In genomic region chr5:3405503-3405902, GRCm38 (mm10) we compare ENCODE assay signal across 22 mouse cellular contexts.
A peak's percentile ranks its signal among the peaks of the same experiment; 100 is the strongest.
DNase-seq lines count a peak whose midpoint lies in the region; ATAC-seq and TF ChIP-seq lines count a peak whose summit lies in the region.
"Had no signal": no experiment of that assay in that cellular context is flagged by ENCODE, and none has a peak within 500 bp of the region (broad histone marks: within the 10 kb centered on the region; RNA-seq: fewer than 3 reads in every experiment).

No protein-coding gene starts in this region.

- H3K36me3 ChIP-seq in liver, postnatal 0 days (replicated peaks; ENCODE audit: insufficient read depth, low read length), result no peaks in the 10 kb centered on the region
- no peaks in the 10 kb centered on the region for H3K36me3 ChIP-seq in liver, embryonic 12.5 days
- H3K36me3 ChIP-seq: heart, embryonic 10.5 days; heart, embryonic 15.5 days; hindbrain, embryonic 13.5 days; midbrain, embryonic 13.5 days had no signal

- no peaks in the 10 kb centered on the region for H3K27me3 ChIP-seq in liver, postnatal 0 days (ENCODE audit: insufficient read depth, low read length)
- no peaks in the 10 kb centered on the region for H3K27me3 ChIP-seq in liver, embryonic 12.5 days (replicated peaks)
- H3K27me3 ChIP-seq: CH12.LX; heart, embryonic 15.5 days; hindbrain, embryonic 13.5 days; liver, embryonic 13.5 days; midbrain, embryonic 13.5 days had no signal

- DNase-seq in cerebellum, postnatal 10 days, result peak; percentile 21 to 31
- no peak for DNase-seq in cerebellum, postnatal 4 days (ENCODE audit: low spot score in 2 of 2)
- DNase-seq in liver, postnatal 0 days, result no peak
- DNase-seq in thymus, postnatal 14 days, result no peak
- no peak for DNase-seq in layer of hippocampus, postnatal 25 days (ENCODE audit: extremely low spot score in 1 of 2, low spot score in 1 of 2)
- DNase-seq in kidney, postnatal 25 days, result no peak
- DNase-seq: adrenal gland, adult 2 months; kidney, adult 9 months; kidney, postnatal 10 days; layer of hippocampus, adult 9-11 months; liver, embryonic 13.5 days; lung, adult 2 months had no signal

- H3K4me2 ChIP-seq in liver, postnatal 0 days (ENCODE audit: low read depth, low read length), result no peak overlapping the region
- H3K4me2 ChIP-seq in liver, embryonic 12.5 days, result no peak overlapping the region
- H3K4me2 ChIP-seq: heart, embryonic 15.5 days; hindbrain, embryonic 13.5 days; liver, embryonic 13.5 days; midbrain, embryonic 13.5 days had no signal

- 73% methylated on average over 6 of the region's 6 CpGs for WGBS in liver, postnatal 0 days (ENCODE audit: insufficient replicate concordance)
- 84% methylated on average over 6 of the region's 6 CpGs for WGBS in liver, embryonic 12.5 days (ENCODE audit: insufficient replicate concordance)

- H3K9ac ChIP-seq in liver, postnatal 0 days (replicated peaks), result no peak overlapping the region
- H3K9ac ChIP-seq in liver, embryonic 12.5 days, result no peak overlapping the region
- H3K9ac ChIP-seq: heart, embryonic 15.5 days; hindbrain, embryonic 13.5 days; liver, embryonic 13.5 days; midbrain, embryonic 13.5 days had no signal

- TF ChIP-seq CTCF in liver, postnatal 0 days (IDR thresholded peaks at IDR 0.05; ENCODE audit: low read depth), result no peak

- no peaks in the 10 kb centered on the region for H3K9me3 ChIP-seq in liver, postnatal 0 days (ENCODE audit: low read length)
- no peaks in the 10 kb centered on the region for H3K9me3 ChIP-seq in liver, embryonic 12.5 days (replicated peaks)
- H3K9me3 ChIP-seq: heart, embryonic 10.5 days; heart, embryonic 15.5 days; hindbrain, embryonic 13.5 days; liver, embryonic 13.5 days; midbrain, embryonic 13.5 days had no signal

- no peak for ATAC-seq in liver, postnatal 0 days
- ATAC-seq in liver, embryonic 12.5 days, result no peak
- ATAC-seq in hematopoietic stem cell, adult 5-6 weeks (replicated peaks in 1 of 2; ENCODE audit: insufficient read depth in 1 of 2, low FRiP score in 2 of 2, low TSS enrichment in 1 of 2, low read depth in 1 of 2, poor library complexity in 2 of 2, severe bottlenecking in 2 of 2), result peak; percentile 17 to 21; a peak in 1 of 4 replicates
- ATAC-seq: activated CD4-positive, CD25-positive, alpha-beta regulatory T cell, adult 4 months; intestine, postnatal 0 days; midbrain, embryonic 13.5 days had no signal

- no peak for TF ChIP-seq EP300 in liver, postnatal 0 days (IDR thresholded peaks at IDR 0.05; ENCODE audit: low read depth)

- H3K4me1 ChIP-seq in liver, postnatal 0 days (ENCODE audit: insufficient read depth), result peaks cover 2% of the 10 kb centered on the region; the same call in 1 of the 2 replicates
- peaks cover 3% of the 10 kb centered on the region; the same call in 1 of the 2 replicates for H3K4me1 ChIP-seq in liver, embryonic 12.5 days
- H3K4me1 ChIP-seq: heart, embryonic 10.5 days; heart, embryonic 15.5 days had no signal

- no peak overlapping the region for H3K4me3 ChIP-seq in liver, postnatal 0 days (ENCODE audit: low read depth, low read length)
- H3K4me3 ChIP-seq in liver, embryonic 12.5 days, result no peak overlapping the region
- H3K4me3 ChIP-seq: heart, embryonic 10.5 days; heart, embryonic 15.5 days; hindbrain, embryonic 13.5 days; liver, embryonic 13.5 days; midbrain, embryonic 13.5 days had no signal

- 0 out of 2 replicates have a peak overlapping the region, but pooled peaks have one; percentile 13 for H3K27ac ChIP-seq in liver, postnatal 0 days (ENCODE audit: low read depth)
- H3K27ac ChIP-seq in liver, embryonic 12.5 days, result no peak overlapping the region
- H3K27ac ChIP-seq: heart, embryonic 10.5 days; heart, embryonic 15.5 days; hindbrain, embryonic 13.5 days; liver, embryonic 13.5 days; macrophage; midbrain, embryonic 13.5 days had no signal

Comparison
In these comparisons a context has a peak if more than half of its experiments do, and no peak if none do; other contexts are left out.
1. DNase-seq: peak in cerebellum, postnatal 10 days (2 of 2); none in cerebellum, postnatal 4 days (0 of 2), liver, postnatal 0 days (single experiment), thymus, postnatal 14 days (single experiment), layer of hippocampus, postnatal 25 days (0 of 2) and kidney, postnatal 25 days (0 of 2).
2. ATAC-seq: peak in hematopoietic stem cell, adult 5-6 weeks (2 of 2); none in liver, postnatal 0 days (single experiment) and liver, embryonic 12.5 days (single experiment).